Mouse (Mus musculus): ENCODE results near the gene Farp1. TPM values are rescaled to one million over a fixed set of nuclear protein-coding genes. Genes with fewer than 3 reads are reported as not detected.

Gene Farp1
- polyA plus RNA-seq, 1 experiment from 2014 or later = 22.0 TPM

DNA sequence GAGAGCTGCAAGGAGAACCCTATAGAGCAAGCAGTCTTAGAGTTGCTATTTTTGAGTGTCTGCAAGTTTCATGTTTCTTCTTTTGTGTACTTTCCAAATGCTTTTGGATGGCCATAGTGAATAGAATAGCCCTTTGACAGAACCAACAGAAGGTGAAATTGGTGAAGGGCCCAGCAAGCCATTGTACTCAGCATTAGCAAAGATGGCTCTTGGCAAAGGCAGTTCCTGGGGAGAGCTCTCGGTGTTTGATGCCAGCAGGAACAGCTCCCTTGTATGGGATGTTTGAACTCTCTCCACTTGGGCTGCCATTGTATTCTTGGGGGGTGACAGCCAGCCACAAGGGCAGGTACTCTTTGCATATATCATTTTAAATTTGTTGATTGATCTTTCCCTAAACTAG is 29.7 kb downstream of the Farp1 start:
- peaks cover 42% of the 10 kb centered on the region for H3K4me1 ChIP-seq (replicated peaks; ENCODE audit: control insufficient read depth, insufficient read depth, low read length)

DNA sequence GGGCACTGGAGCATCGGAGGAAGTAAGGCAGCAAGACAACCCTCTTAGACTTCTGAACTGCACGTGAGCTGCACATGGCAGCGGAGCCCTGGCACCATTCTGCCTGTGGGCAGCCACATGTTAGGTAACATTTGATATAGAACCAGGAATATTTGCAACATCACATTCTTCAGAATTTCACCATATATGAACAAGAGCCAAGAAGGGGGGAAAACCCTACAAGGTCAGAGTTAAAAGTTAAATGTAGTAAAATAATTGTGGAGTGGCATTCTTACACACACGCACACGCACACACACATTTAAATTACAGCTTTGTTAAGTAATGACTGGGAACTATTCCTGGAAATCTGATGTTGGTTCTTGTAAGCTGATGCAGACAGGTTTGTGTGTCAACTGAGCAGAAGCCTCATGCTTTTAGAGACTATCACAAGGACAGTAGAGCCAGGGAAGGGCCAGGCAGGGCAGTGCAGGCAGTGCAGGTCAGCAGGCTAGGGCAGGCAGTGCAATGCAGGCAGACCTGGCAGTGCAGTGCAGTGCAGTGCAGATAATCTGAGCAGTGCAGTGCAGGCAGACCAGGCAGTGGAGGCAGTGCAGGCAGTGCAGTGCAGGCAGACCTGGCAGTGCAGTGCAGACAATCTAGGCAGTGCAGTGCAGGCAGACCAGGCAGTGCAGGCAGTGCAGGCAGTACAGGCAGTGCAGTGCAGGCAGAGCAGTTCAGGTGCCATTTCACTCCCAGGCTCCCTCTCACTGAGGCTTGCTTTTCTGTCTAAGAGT is 38.3 kb downstream of the Farp1 start:
- Histone ChIP-seq H3K9ac (ENCODE audit: low read length) (no peak overlapping the region), H3K36me3 (ENCODE audit: control insufficient read depth, insufficient read depth, low read length) (0 out of 2 replicates have a peak, but pooled peaks cover 2% of the 10 kb centered on the region), H3K9me3 (ENCODE audit: control insufficient read depth, low read length) (no peaks in the 10 kb centered on the region), H3K27ac (ENCODE audit: low read length) (no peak overlapping the region), H3K4me2 (ENCODE audit: low read depth, low read length) (no peak overlapping the region), H3K4me3 (ENCODE audit: low read length) (no peak overlapping the region), H3K27me3 (ENCODE audit: control insufficient read depth, insufficient read depth, low read depth, low read length) (no peaks in the 10 kb centered on the region), H3K4me1 (replicated peaks; ENCODE audit: control insufficient read depth, insufficient read depth, low read length) (peaks cover 5% of the 10 kb centered on the region; the same call in 1 of the 2 replicates)
- WGBS = 87% methylated on average over 5 of the region's 5 CpGs
- ATAC-seq (ENCODE audit: low read depth) = 0 out of 2 replicates have a peak, but pooled peaks have one; percentile 31

More for the DNA sequence above, 29.7 kb downstream of the Farp1 start:
- 55% methylated on average over 1 of the region's 1 CpGs for WGBS
- H3K4me2 ChIP-seq (ENCODE audit: low read depth, low read length) = no peak overlapping the region
- no peaks in the 10 kb centered on the region for H3K9me3 ChIP-seq (ENCODE audit: control insufficient read depth, low read length)
- H3K9ac ChIP-seq (ENCODE audit: low read length) = no peak overlapping the region
- no peaks in the 10 kb centered on the region for H3K27me3 ChIP-seq (ENCODE audit: control insufficient read depth, insufficient read depth, low read depth, low read length)
- no peak overlapping the region for H3K27ac ChIP-seq (ENCODE audit: low read length)
- H3K36me3 ChIP-seq (ENCODE audit: control insufficient read depth, insufficient read depth, low read length) = peaks cover 5% of the 10 kb centered on the region; the same call in 1 of the 2 replicates
- no peak for ATAC-seq (ENCODE audit: low read depth)
- no peak overlapping the region for H3K4me3 ChIP-seq (ENCODE audit: low read length)

- Histone ChIP-seq H3K9ac (ENCODE audit: low read length) (no peak overlapping the region), H3K4me3 (ENCODE audit: low read length) (no peak overlapping the region), H3K27ac (ENCODE audit: low read length) (no peak overlapping the region), H3K27me3 (ENCODE audit: control insufficient read depth, insufficient read depth, low read depth, low read length) (no peaks in the 10 kb centered on the region), H3K4me2 (ENCODE audit: low read depth, low read length) (no peak overlapping the region), H3K36me3 (ENCODE audit: control insufficient read depth, insufficient read depth, low read length) (peaks cover 6% of the 10 kb centered on the region; the same call in 1 of the 2 replicates), H3K4me1 (replicated peaks; ENCODE audit: control insufficient read depth, insufficient read depth, low read length) (peaks cover 5% of the 10 kb centered on the region; the same call in 1 of the 2 replicates), H3K9me3 (ENCODE audit: control insufficient read depth, low read length) (no peaks in the 10 kb centered on the region)
- no peak for ATAC-seq (ENCODE audit: low read depth)
- 88% methylated on average over 2 of the region's 2 CpGs for WGBS
Measured at GRCm38 (mm10) chr14:121074197-121074734, 39.3 kb downstream of the Farp1 start.

GRCm38 (mm10) chr14:121080739-121081138 is 45.7 kb downstream of the Farp1 start:
- Histone ChIP-seq H3K27ac (ENCODE audit: low read length) (no peak overlapping the region), H3K4me3 (ENCODE audit: low read length) (no peak overlapping the region), H3K9me3 (ENCODE audit: control insufficient read depth, low read length) (no peaks in the 10 kb centered on the region), H3K4me1 (replicated peaks; ENCODE audit: control insufficient read depth, insufficient read depth, low read length) (peaks cover 8% of the 10 kb centered on the region), H3K4me2 (ENCODE audit: low read depth, low read length) (no peak overlapping the region), H3K27me3 (ENCODE audit: control insufficient read depth, insufficient read depth, low read depth, low read length) (no peaks in the 10 kb centered on the region), H3K36me3 (ENCODE audit: control insufficient read depth, insufficient read depth, low read length) (peaks cover 10% of the 10 kb centered on the region; the same call in 1 of the 2 replicates), H3K9ac (ENCODE audit: low read length) (no peak overlapping the region)
- no peak for ATAC-seq (ENCODE audit: low read depth)
- WGBS = 76% methylated on average over 5 of the region's 5 CpGs

DNA sequence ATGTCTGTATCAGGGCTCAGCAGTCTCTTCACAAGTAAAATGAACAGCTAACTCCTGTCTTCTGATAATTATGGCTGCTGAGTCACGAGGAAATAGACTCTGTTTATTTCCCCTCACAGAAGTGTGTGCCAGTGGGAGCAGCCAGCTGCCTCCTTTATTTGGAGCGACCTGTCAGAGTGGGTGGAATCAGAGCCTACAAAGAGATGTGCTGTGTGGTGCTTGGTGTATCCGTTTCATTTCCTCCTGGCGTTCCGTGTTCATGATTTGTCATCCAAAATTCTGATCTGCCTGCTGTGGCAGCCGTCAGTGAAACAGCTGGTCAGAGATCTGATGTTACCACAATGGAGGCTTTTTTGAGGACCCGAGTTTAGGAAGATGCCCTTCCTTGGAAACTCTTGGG is 47.3 kb downstream of the Farp1 start:
- no peak overlapping the region for H3K4me2 ChIP-seq (ENCODE audit: low read depth, low read length)
- no peak overlapping the region for H3K4me3 ChIP-seq (ENCODE audit: low read length)
- 0 out of 2 replicates have a peak overlapping the region, but pooled peaks have one; percentile 25 for H3K27ac ChIP-seq (ENCODE audit: low read length)
- no peak overlapping the region for H3K9ac ChIP-seq (ENCODE audit: low read length)
- peak; percentile 81 for ATAC-seq (ENCODE audit: low read depth)
- no peaks in the 10 kb centered on the region for H3K27me3 ChIP-seq (ENCODE audit: control insufficient read depth, insufficient read depth, low read depth, low read length)
- WGBS = 28% methylated on average over 7 of the region's 7 CpGs
- no peaks in the 10 kb centered on the region for H3K9me3 ChIP-seq (ENCODE audit: control insufficient read depth, low read length)
- H3K36me3 ChIP-seq (ENCODE audit: control insufficient read depth, insufficient read depth, low read length) = peaks cover 10% of the 10 kb centered on the region; the same call in 1 of the 2 replicates
- H3K4me1 ChIP-seq (replicated peaks; ENCODE audit: control insufficient read depth, insufficient read depth, low read length) = peaks cover 8% of the 10 kb centered on the region

DNA sequence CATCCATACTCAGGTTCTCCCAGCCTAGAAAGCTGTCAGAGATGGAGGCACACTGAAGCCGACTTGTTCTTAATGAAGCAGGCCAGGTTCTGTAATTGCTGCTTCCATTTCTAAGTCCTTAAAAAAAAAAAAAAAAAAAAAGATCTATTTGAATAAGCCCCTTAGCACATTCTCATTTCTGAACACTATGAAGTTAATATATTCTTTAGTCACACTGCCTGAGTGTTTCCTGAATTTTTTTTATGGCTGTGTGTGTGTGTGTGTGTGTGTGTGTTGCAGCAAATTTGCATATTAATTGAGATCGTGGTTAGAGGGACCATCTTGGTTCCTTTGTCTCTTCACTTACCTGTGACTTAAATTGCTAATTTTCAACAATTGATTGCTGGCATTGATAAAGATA is 47.8 kb downstream of the Farp1 start:
- Histone ChIP-seq H3K4me1 (replicated peaks; ENCODE audit: control insufficient read depth, insufficient read depth, low read length) (peaks cover 8% of the 10 kb centered on the region), H3K27ac (ENCODE audit: low read length) (0 out of 2 replicates have a peak overlapping the region, but pooled peaks have one; percentile 25), H3K36me3 (ENCODE audit: control insufficient read depth, insufficient read depth, low read length) (peaks cover 10% of the 10 kb centered on the region; the same call in 1 of the 2 replicates), H3K9me3 (ENCODE audit: control insufficient read depth, low read length) (no peaks in the 10 kb centered on the region), H3K9ac (ENCODE audit: low read length) (no peak overlapping the region), H3K27me3 (ENCODE audit: control insufficient read depth, insufficient read depth, low read depth, low read length) (no peaks in the 10 kb centered on the region), H3K4me2 (ENCODE audit: low read depth, low read length) (no peak overlapping the region), H3K4me3 (ENCODE audit: low read length) (no peak overlapping the region)
- WGBS = 64% methylated on average over 2 of the region's 2 CpGs
- no peak for ATAC-seq (ENCODE audit: low read depth)

- Histone ChIP-seq H3K4me2 (ENCODE audit: low read depth, low read length) (no peak overlapping the region), H3K9me3 (ENCODE audit: control insufficient read depth, low read length) (no peaks in the 10 kb centered on the region), H3K4me1 (replicated peaks; ENCODE audit: control insufficient read depth, insufficient read depth, low read length) (peaks cover 8% of the 10 kb centered on the region), H3K27me3 (ENCODE audit: control insufficient read depth, insufficient read depth, low read depth, low read length) (no peaks in the 10 kb centered on the region), H3K27ac (ENCODE audit: low read length) (no peak overlapping the region), H3K9ac (ENCODE audit: low read length) (no peak overlapping the region), H3K4me3 (ENCODE audit: low read length) (no peak overlapping the region), H3K36me3 (ENCODE audit: control insufficient read depth, insufficient read depth, low read length) (peaks cover 10% of the 10 kb centered on the region; the same call in 1 of the 2 replicates)
- ATAC-seq (ENCODE audit: low read depth) = no peak
- WGBS = 74% methylated on average over 3 of the region's 3 CpGs
Measured at GRCm38 (mm10) chr14:121083352-121083751, 48.4 kb downstream of the Farp1 start.

DNA sequence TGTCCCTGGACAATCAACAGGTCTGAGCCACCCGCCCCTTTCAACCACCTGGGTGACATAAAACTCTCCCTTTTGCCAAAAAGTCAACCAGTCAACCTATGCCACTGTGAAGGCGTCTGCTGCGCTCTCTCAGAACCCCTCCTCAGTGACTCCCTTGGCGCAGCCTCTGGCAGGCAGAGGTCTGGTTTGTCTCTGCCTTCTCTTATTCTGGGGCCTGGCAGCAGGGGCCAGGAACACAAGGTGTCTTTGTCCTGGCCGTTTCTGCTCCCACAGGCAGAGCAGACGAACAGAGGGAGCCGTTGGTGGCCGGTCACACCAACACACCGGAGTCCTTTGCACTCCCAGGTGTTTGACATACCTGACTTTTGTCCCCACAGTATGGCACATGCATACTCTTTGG is 57.5 kb downstream of the Farp1 start:
- no peak overlapping the region for H3K4me3 ChIP-seq (ENCODE audit: low read length)
- H3K9ac ChIP-seq (ENCODE audit: low read length) = no peak overlapping the region
- no peaks in the 10 kb centered on the region for H3K27me3 ChIP-seq (ENCODE audit: control insufficient read depth, insufficient read depth, low read depth, low read length)
- peaks cover 10% of the 10 kb centered on the region for H3K36me3 ChIP-seq (ENCODE audit: control insufficient read depth, insufficient read depth, low read length)
- no peaks in the 10 kb centered on the region for H3K9me3 ChIP-seq (ENCODE audit: control insufficient read depth, low read length)
- no peak overlapping the region for H3K4me2 ChIP-seq (ENCODE audit: low read depth, low read length)
- H3K27ac ChIP-seq (ENCODE audit: low read length) = no peak overlapping the region
- H3K4me1 ChIP-seq (replicated peaks; ENCODE audit: control insufficient read depth, insufficient read depth, low read length) = peaks cover 5% of the 10 kb centered on the region
- no peak for ATAC-seq (ENCODE audit: low read depth)
- WGBS = 60% methylated on average over 9 of the region's 9 CpGs

GRCm38 (mm10) chr14:121093860-121094259 is 58.9 kb downstream of the Farp1 start:
- Histone ChIP-seq H3K4me1 (replicated peaks; ENCODE audit: control insufficient read depth, insufficient read depth, low read length) (peaks cover 18% of the 10 kb centered on the region), H3K4me2 (ENCODE audit: low read depth, low read length) (no peak overlapping the region)

More at GRCm38 (mm10) chr14:121093860-121094259, 58.9 kb downstream of the Farp1 start:
- Histone ChIP-seq H3K9me3 (ENCODE audit: control insufficient read depth, low read length) (no peaks in the 10 kb centered on the region), H3K27ac (ENCODE audit: low read length) (no peak overlapping the region), H3K36me3 (ENCODE audit: control insufficient read depth, insufficient read depth, low read length) (peaks cover 9% of the 10 kb centered on the region), H3K27me3 (ENCODE audit: control insufficient read depth, insufficient read depth, low read depth, low read length) (no peaks in the 10 kb centered on the region), H3K9ac (ENCODE audit: low read length) (no peak overlapping the region), H3K4me3 (ENCODE audit: low read length) (no peak overlapping the region)
- WGBS = 76% methylated on average over 6 of the region's 6 CpGs
- ATAC-seq (ENCODE audit: low read depth) = no peak
